Mouse (Mus musculus) bone marrow macrophage, adult 2 months (primary cell): ENCODE data around the gene Bves.

Experiments
- CTCF ChIP-seq: IDR thresholded peaks from 2 replicates; pipeline ENCODE4 v1.5.1; 2012; ENCODE audit warnings: low read depth, mild to moderate bottlenecking, low read length, moderate library complexity
- POLR2A ChIP-seq: IDR thresholded peaks from 2 replicates; pipeline ENCODE4 v1.6.1; 2012; ENCODE audit warnings: mild to moderate bottlenecking, low read depth, low read length, borderline replicate concordance

GRCm38 (mm10) chr10:45370545-45370944, 35.0 kb downstream of the Bves start:
- TF ChIP-seq POLR2A (no peak), CTCF (no peak)
